Mouse (Mus musculus): ENCODE measurements around the gene Fezf2. TPM values are rescaled to one million over a fixed set of nuclear protein-coding genes. Genes with fewer than 3 reads are reported as not detected.

The Fezf2 gene
- polyA plus RNA-seq, 1 experiment from 2014 or later, result not detected

GRCm38 (mm10) chr14:12349334-12350090, 1.5 kb upstream of the Fezf2 start:
- ATAC-seq (no peak), DNase-seq (ENCODE audit: low spot score) (no peak)
- Histone ChIP-seq H3K4me1 (ENCODE audit: insufficient read depth, low read depth, low read length) (no peaks in the 10 kb centered on the region), H3K9me3 (ENCODE audit: low read length) (no peaks in the 10 kb centered on the region), H3K27me3 (replicated peaks; ENCODE audit: insufficient read depth, low read length) (peaks cover 64% of the 10 kb centered on the region), H3K4me3 (ENCODE audit: low read depth, low read length) (no peak overlapping the region), H3K4me2 (replicated peaks; ENCODE audit: low read depth, low read length) (no peak overlapping the region), H3K9ac (replicated peaks; ENCODE audit: low read depth) (no peak overlapping the region), H3K36me3 (ENCODE audit: insufficient read depth, low read length) (no peaks in the 10 kb centered on the region), H3K27ac (ENCODE audit: low read length) (no peak overlapping the region)
- WGBS, result 8% methylated on average over 15 of the region's 15 CpGs
- TF ChIP-seq EP300 (IDR thresholded peaks at IDR 0.05) (no peak), CTCF (IDR thresholded peaks at IDR 0.05) (no peak)

GRCm38 (mm10) chr14:12346865-12347600, 956 bp downstream of the Fezf2 start:
- TF ChIP-seq EP300 (IDR thresholded peaks at IDR 0.05), result no peak
- no peak for TF ChIP-seq CTCF (IDR thresholded peaks at IDR 0.05)
- Histone ChIP-seq H3K9me3 (ENCODE audit: low read length) (no peaks in the 10 kb centered on the region), H3K36me3 (ENCODE audit: insufficient read depth, low read length) (no peaks in the 10 kb centered on the region), H3K4me1 (ENCODE audit: insufficient read depth, low read depth, low read length) (no peaks in the 10 kb centered on the region), H3K27ac (ENCODE audit: low read length) (no peak overlapping the region), H3K4me3 (ENCODE audit: low read depth, low read length) (peak overlapping the region; percentile 21), H3K4me2 (replicated peaks; ENCODE audit: low read depth, low read length) (peak overlapping the region; percentile 32), H3K27me3 (replicated peaks; ENCODE audit: insufficient read depth, low read length) (peaks cover 89% of the 10 kb centered on the region), H3K9ac (replicated peaks; ENCODE audit: low read depth) (no peak overlapping the region)
- ATAC-seq, result no peak
- WGBS, result 3% methylated on average over 26 of the region's 26 CpGs
- no peak for DNase-seq (ENCODE audit: low spot score)

DNA sequence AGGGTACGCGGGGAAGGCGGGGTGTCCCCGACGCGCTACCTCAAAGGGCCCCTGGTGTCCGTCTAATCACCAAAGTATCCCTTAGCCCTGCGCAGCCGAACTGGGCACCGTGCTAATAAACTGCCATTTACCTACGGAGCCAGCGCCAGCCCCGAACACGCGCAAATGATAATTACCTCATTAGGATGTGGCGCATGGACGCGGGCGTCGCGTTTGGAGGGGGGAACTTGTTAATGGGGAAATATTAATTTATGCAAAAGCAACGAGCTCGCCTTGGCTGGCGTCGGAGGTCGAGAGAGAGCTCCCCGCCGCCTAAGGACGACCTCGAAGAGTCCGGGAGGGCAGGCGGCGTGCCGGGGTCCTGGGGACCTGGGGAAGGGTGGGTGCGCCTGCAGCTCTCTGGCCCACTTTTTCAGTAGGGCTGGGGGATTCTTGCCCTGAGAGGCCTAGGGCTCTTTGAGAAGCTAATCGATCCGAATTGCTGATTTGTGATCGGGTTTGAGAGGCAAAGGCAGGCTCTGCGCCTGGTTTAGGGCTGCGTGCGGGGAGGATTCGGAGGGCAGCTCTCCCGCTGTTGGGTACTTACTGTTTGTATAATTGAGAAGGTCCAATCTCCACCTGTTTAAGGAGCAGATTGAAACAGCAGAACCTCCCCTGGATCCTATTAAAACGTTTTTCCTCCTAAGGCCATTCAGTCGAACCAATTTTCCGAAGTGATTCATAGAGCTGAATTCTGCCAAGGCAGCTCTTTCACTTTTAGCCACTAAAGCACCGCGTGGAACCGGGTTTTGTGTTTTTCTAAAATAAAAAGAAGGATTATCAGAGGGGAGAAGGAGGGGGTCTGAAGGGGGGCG, 1.8 kb downstream of the Fezf2 start:
- no peaks in the 10 kb centered on the region for H3K4me1 ChIP-seq (ENCODE audit: insufficient read depth, low read depth, low read length)
- TF ChIP-seq CTCF (IDR thresholded peaks at IDR 0.05), result no peak
- DNase-seq (ENCODE audit: low spot score) (no peak), ATAC-seq (no peak)
- H3K27me3 ChIP-seq (replicated peaks; ENCODE audit: insufficient read depth, low read length), result peaks cover 97% of the 10 kb centered on the region
- 3% methylated on average over 49 of the region's 50 CpGs for WGBS
- no peak overlapping the region for H3K27ac ChIP-seq (ENCODE audit: low read length)
- no peaks in the 10 kb centered on the region for H3K36me3 ChIP-seq (ENCODE audit: insufficient read depth, low read length)
- H3K9ac ChIP-seq (replicated peaks; ENCODE audit: low read depth), result no peak overlapping the region
- no peaks in the 10 kb centered on the region for H3K9me3 ChIP-seq (ENCODE audit: low read length)
- H3K4me3 ChIP-seq (ENCODE audit: low read depth, low read length), result peak overlapping the region; percentile 21
- peak overlapping the region; percentile 32 for H3K4me2 ChIP-seq (replicated peaks; ENCODE audit: low read depth, low read length)

DNA sequence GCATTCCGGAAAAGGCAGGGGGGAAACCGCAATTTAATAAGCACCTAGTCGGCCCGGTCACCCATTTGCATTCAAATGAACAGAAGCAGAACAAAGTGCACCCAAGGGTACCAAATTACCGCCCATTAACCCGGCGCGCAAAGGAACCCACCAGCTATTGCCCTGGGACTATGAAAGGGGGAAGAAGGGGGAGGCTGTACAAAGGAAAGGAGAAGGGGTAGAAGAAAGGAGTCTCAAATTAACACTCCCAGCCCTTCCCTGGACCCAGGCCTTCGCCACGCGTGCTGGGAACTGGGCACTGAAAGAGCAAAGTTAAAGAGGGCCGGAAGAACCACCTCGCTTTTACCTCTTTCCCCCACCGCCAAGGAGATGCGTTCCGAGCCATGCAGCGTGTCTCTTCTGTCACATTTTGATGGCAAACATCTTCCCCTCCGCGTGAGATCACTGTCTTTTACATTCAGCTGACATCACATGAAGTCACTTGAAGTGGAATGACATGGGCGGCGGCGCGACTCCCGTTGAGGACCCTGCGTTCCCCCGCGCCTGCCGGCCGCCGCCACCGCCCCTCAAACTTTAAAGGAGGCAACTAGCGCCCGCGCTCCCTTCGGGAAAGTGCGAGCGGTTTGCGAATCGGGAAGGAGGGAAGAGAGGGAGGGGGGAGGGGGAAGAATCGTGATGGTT, 2.6 kb downstream of the Fezf2 start:
- Histone ChIP-seq H3K36me3 (ENCODE audit: insufficient read depth, low read length) (no peaks in the 10 kb centered on the region), H3K9me3 (ENCODE audit: low read length) (no peaks in the 10 kb centered on the region), H3K27ac (ENCODE audit: low read length) (no peak overlapping the region), H3K4me2 (replicated peaks; ENCODE audit: low read depth, low read length) (no peak overlapping the region), H3K27me3 (replicated peaks; ENCODE audit: insufficient read depth, low read length) (peaks cover 98% of the 10 kb centered on the region), H3K4me3 (ENCODE audit: low read depth, low read length) (peak overlapping the region; percentile 21; the same call in 1 of the 2 replicates), H3K4me1 (ENCODE audit: insufficient read depth, low read depth, low read length) (no peaks in the 10 kb centered on the region), H3K9ac (replicated peaks; ENCODE audit: low read depth) (no peak overlapping the region)
- no peak for ATAC-seq
- no peak for DNase-seq (ENCODE audit: low spot score)
- 1% methylated on average over 37 of the region's 40 CpGs for WGBS
- TF ChIP-seq CTCF (IDR thresholded peaks at IDR 0.05) (no peak), EP300 (IDR thresholded peaks at IDR 0.05) (no peak)

DNA sequence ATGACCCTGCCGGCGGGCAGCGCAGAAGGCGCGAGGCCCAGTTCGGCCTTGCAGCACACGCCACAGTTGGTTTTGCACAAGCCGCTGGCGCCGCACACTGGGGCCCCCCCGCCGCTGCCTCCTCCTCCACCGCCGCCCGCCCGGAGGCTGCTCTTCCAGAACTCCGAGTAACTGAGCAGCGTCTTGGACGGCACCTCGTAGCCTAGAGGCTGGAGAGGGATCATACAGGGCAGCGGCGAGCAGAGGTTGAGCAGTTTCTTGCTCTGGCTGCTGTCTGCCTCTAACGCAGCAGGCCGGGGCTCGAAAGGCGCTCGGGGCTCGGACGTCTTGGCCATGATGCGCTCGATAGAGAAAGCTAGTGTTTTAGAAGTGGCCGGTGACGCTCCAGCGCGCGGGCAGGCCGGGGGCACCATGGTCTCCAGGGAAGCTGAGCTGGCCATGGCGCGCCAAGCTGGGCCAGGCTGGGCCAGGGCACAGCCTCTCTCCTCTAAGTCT, 3.2 kb downstream of the Fezf2 start:
- DNase-seq (ENCODE audit: low spot score) (no peak), ATAC-seq (no peak)
- Histone ChIP-seq H3K9me3 (ENCODE audit: low read length) (no peaks in the 10 kb centered on the region), H3K36me3 (ENCODE audit: insufficient read depth, low read length) (no peaks in the 10 kb centered on the region), H3K9ac (replicated peaks; ENCODE audit: low read depth) (no peak overlapping the region), H3K4me3 (ENCODE audit: low read depth, low read length) (no peak overlapping the region), H3K4me2 (replicated peaks; ENCODE audit: low read depth, low read length) (no peak overlapping the region; the same call in 1 of the 2 replicates), H3K4me1 (ENCODE audit: insufficient read depth, low read depth, low read length) (no peaks in the 10 kb centered on the region), H3K27ac (ENCODE audit: low read length) (no peak overlapping the region), H3K27me3 (replicated peaks; ENCODE audit: insufficient read depth, low read length) (peaks cover 98% of the 10 kb centered on the region)
- TF ChIP-seq EP300 (IDR thresholded peaks at IDR 0.05) (no peak), CTCF (IDR thresholded peaks at IDR 0.05) (no peak)
- under 1% methylated on average over 36 of the region's 39 CpGs for WGBS

Measured in lung, postnatal 0 days (tissue).